Mouse (Mus musculus) forebrain, postnatal 0 days (tissue): Measurements from ENCODE around the gene H2-M5. TPM values are rescaled to one million over a fixed set of nuclear protein-coding genes. Genes with fewer than 3 reads are reported as not detected.

ENCODE experiments used
- ATAC-seq: fragments of 200-750 bp; cut with Nextera tagmentation; 2 replicates; pipeline ENCODE4 v1.8.0; 2017; ENCODE audit warnings: mild to moderate bottlenecking, moderate library complexity
- DNase-seq: peaks from one replicate; pipeline ENCODE4 v3.0.0-alpha.2; 2015
- H3K27ac ChIP-seq: fragments of 300-500 bp; sonication (generic); 2 replicates; pipeline ENCODE4 v1.5.1; 2014; ENCODE audit warnings: low read depth, mild to moderate bottlenecking, antibody characterized with exemption, low read length, moderate library complexity, mixed read lengths
- H3K27me3 ChIP-seq: fragments of 300-500 bp; sonication (generic); 2 replicates; pipeline ENCODE4 v1.6.1; 2014; ENCODE audit warnings: mild to moderate bottlenecking, low read length, mixed read lengths; ENCODE audit not compliant: insufficient read depth
- H3K36me3 ChIP-seq: fragments of 300-500 bp; sonication (generic); 2 replicates; pipeline ENCODE4 v1.6.1; 2014; ENCODE audit warnings: mild to moderate bottlenecking, moderate library complexity; ENCODE audit not compliant: insufficient read depth
- H3K4me1 ChIP-seq: fragments of 300-500 bp; sonication (generic); 2 replicates; pipeline ENCODE4 v1.6.1; 2014; ENCODE audit warnings: antibody characterized with exemption; ENCODE audit not compliant: insufficient read depth
- H3K4me2 ChIP-seq: fragments of 300-500 bp; sonication (generic); 2 replicates; pipeline ENCODE4 v1.6.1; 2014; ENCODE audit warnings: low read depth, mild to moderate bottlenecking, moderate library complexity
- H3K4me3 ChIP-seq: fragments of 300-500 bp; sonication (generic); 2 replicates; pipeline ENCODE4 v1.5.1; 2014; ENCODE audit warnings: low read depth, low read length, mixed read lengths
- H3K9ac ChIP-seq: fragments of 300-500 bp; sonication (generic); 2 replicates; pipeline ENCODE4 v1.6.1; 2014; ENCODE audit warnings: mild to moderate bottlenecking
- H3K9me3 ChIP-seq: fragments of 300-500 bp; sonication (generic); 2 replicates; pipeline ENCODE4 v1.6.1; 2016; ENCODE audit warnings: low read length
- CTCF ChIP-seq: sonication (generic); IDR thresholded peaks from 2 replicates; pipeline ENCODE4 v1.5.1; 2016; ENCODE audit warnings: antibody characterized with exemption, control low read depth, low read depth
- WGBS: fragments of 180-500 bp; shearing (Covaris S2); extraction: QIAGEN DNeasy Blood & Tissue Kit; methylation state at CpG from one replicate; pipeline ENCODE4 v1.1.7; 2014; 5-methylcytosine and 5-hydroxymethylcytosine counted together
- polyA plus RNA-seq: library from polyadenylated mRNA; unstranded; fragments of >200 nt; fragmentation: Nextera tagmentation; extraction: Ambion mirVana; gene quantifications from 2 replicates; pipeline ENCODE4 v1.2.1, GENCODE M21; 2015
- total RNA-seq: library from RNA; depleted of rRNA; stranded (reverse); fragments of >200 nt; gene quantifications from 2 replicates; pipeline ENCODE4 v1.2.3, GENCODE M21; 2014; rRNA removed

The H2-M5 gene
- total and polyA plus RNA-seq, 2 experiments from 2014 or later = 1.5 to 4.2 TPM

GRCm38 (mm10) chr17:36938056-36938455 is 51.3 kb downstream of the H2-M5 start:
- Histone ChIP-seq H3K36me3 (no peaks in the 10 kb centered on the region), H3K9me3 (no peaks in the 10 kb centered on the region), H3K4me3 (no peak overlapping the region), H3K27me3 (peaks cover 9% of the 10 kb centered on the region), H3K9ac (no peak overlapping the region), H3K27ac (no peak overlapping the region), H3K4me1 (no peaks in the 10 kb centered on the region), H3K4me2 (no peak overlapping the region)
- WGBS = 78% methylated on average over 2 of the region's 2 CpGs
- DNase-seq = no peak
- TF ChIP-seq CTCF = no peak
- no peak for ATAC-seq

Other genes starting within 250 kb of the H2-M5 start
- not detected in 2 replicates for gene H2-M10.5, start 216.6 kb downstream of the H2-M5 start, total RNA-seq
- gene H2-M10.5, start 216.6 kb downstream of the H2-M5 start, polyA plus RNA-seq = not detected in 2 replicates
- not detected in 2 replicates for gene H2-M10.6, start 177.4 kb downstream of the H2-M5 start, total RNA-seq
- not detected in 2 replicates for gene H2-M10.6, start 177.4 kb downstream of the H2-M5 start, polyA plus RNA-seq
- 19.3 and 30.6 TPM in 2 replicates for gene Trim26, start 152.4 kb downstream of the H2-M5 start, total RNA-seq
- gene Trim26, start 152.4 kb downstream of the H2-M5 start, polyA plus RNA-seq = 21.3 and 36.6 TPM in 2 replicates
- 0.15 and 0.19 TPM in 2 replicates for gene Trim15, start 122.3 kb downstream of the H2-M5 start, total RNA-seq
- 0.23 and 0.31 TPM in 2 replicates for gene Trim15, start 122.3 kb downstream of the H2-M5 start, polyA plus RNA-seq
- gene Trim10, start 120.0 kb downstream of the H2-M5 start, total RNA-seq = 0.15 TPM in 1 of 2 replicates, not detected in the other
- gene Trim10, start 120.0 kb downstream of the H2-M5 start, polyA plus RNA-seq = 0.14 and 0.22 TPM in 2 replicates
- gene Trim40, start 99.4 kb downstream of the H2-M5 start, total RNA-seq = 0.19 TPM in 1 of 2 replicates, not detected in the other
- 0.12 TPM in 1 of 2 replicates, not detected in the other for gene Trim40, start 99.4 kb downstream of the H2-M5 start, polyA plus RNA-seq
- gene Trim31, start 91.4 kb downstream of the H2-M5 start, total RNA-seq = not detected in 2 replicates
- gene Trim31, start 91.4 kb downstream of the H2-M5 start, polyA plus RNA-seq = 0.06 TPM in 1 of 2 replicates, not detected in the other
- gene Rnf39, start 46.6 kb downstream of the H2-M5 start, total RNA-seq = 1.8 and 2.5 TPM in 2 replicates
- 1.1 and 2.4 TPM in 2 replicates for gene Rnf39, start 46.6 kb downstream of the H2-M5 start, polyA plus RNA-seq
- 72.3 and 82.2 TPM in 2 replicates for gene Ppp1r11, start 37.8 kb downstream of the H2-M5 start, total RNA-seq
- 157 and 183 TPM in 2 replicates for gene Ppp1r11, start 37.8 kb downstream of the H2-M5 start, polyA plus RNA-seq
- gene Znrd1, start 31.0 kb downstream of the H2-M5 start, total RNA-seq = 28.6 and 35.0 TPM in 2 replicates
- gene Znrd1, start 31.0 kb downstream of the H2-M5 start, polyA plus RNA-seq = 48.8 and 56.5 TPM in 2 replicates
- gene Znrd1as, start 30.9 kb downstream of the H2-M5 start, total RNA-seq = 2.0 and 3.4 TPM in 2 replicates
- 2.6 and 3.7 TPM in 2 replicates for gene Znrd1as, start 30.9 kb downstream of the H2-M5 start, polyA plus RNA-seq
- gene 2410137M14Rik, start 8.3 kb downstream of the H2-M5 start, total RNA-seq = 0.38 TPM in 1 of 2 replicates, not detected in the other
- gene 2410137M14Rik, start 8.3 kb downstream of the H2-M5 start, polyA plus RNA-seq = 0.36 TPM in 1 of 2 replicates, not detected in the other
- 208 and 220 TPM in 2 replicates for gene Zfp57, start 11.6 kb upstream of the H2-M5 start, total RNA-seq
- gene Zfp57, start 11.6 kb upstream of the H2-M5 start, polyA plus RNA-seq = 113 and 148 TPM in 2 replicates
- not detected in 2 replicates for gene Mog, start 33.9 kb upstream of the H2-M5 start, total RNA-seq
- gene Mog, start 33.9 kb upstream of the H2-M5 start, polyA plus RNA-seq = 0.53 and 1.1 TPM in 2 replicates
- 353 and 416 TPM in 2 replicates for gene Gabbr1, start 56.4 kb upstream of the H2-M5 start, total RNA-seq
- gene Gabbr1, start 56.4 kb upstream of the H2-M5 start, polyA plus RNA-seq = 58.1 and 80.1 TPM in 2 replicates
- gene Olfr90, start 99.0 kb upstream of the H2-M5 start, total RNA-seq = not detected in 2 replicates
- not detected in 2 replicates for gene Olfr90, start 99.0 kb upstream of the H2-M5 start, polyA plus RNA-seq
- gene Olfr91, start 108.7 kb upstream of the H2-M5 start, total RNA-seq = not detected in 2 replicates
- gene Olfr91, start 108.7 kb upstream of the H2-M5 start, polyA plus RNA-seq = not detected in 2 replicates
- gene Olfr92, start 130.6 kb upstream of the H2-M5 start, total RNA-seq = not detected in 2 replicates
- not detected in 2 replicates for gene Olfr92, start 130.6 kb upstream of the H2-M5 start, polyA plus RNA-seq
- gene Olfr93, start 172.0 kb upstream of the H2-M5 start, total RNA-seq = not detected in 2 replicates
- gene Olfr93, start 172.0 kb upstream of the H2-M5 start, polyA plus RNA-seq = not detected in 2 replicates
- not detected in 2 replicates for gene Ubd, start 204.4 kb upstream of the H2-M5 start, total RNA-seq
- gene Ubd, start 204.4 kb upstream of the H2-M5 start, polyA plus RNA-seq = not detected in 2 replicates
- gene Olfr94, start 211.5 kb upstream of the H2-M5 start, total RNA-seq = not detected in 2 replicates
- not detected in 2 replicates for gene Olfr94, start 211.5 kb upstream of the H2-M5 start, polyA plus RNA-seq
- gene Olfr95, start 223.6 kb upstream of the H2-M5 start, total RNA-seq = 0.05 TPM in 1 of 2 replicates, not detected in the other
- not detected in 2 replicates for gene Olfr95, start 223.6 kb upstream of the H2-M5 start, polyA plus RNA-seq
- gene Olfr96, start 230.6 kb upstream of the H2-M5 start, total RNA-seq = not detected in 2 replicates
- gene Olfr96, start 230.6 kb upstream of the H2-M5 start, polyA plus RNA-seq = not detected in 2 replicates
- not detected in 2 replicates for gene Olfr97, start 247.8 kb upstream of the H2-M5 start, total RNA-seq
- gene Olfr97, start 247.8 kb upstream of the H2-M5 start, polyA plus RNA-seq = not detected in 2 replicates